Mouse (Mus musculus) E14TG2a.4 (cell line): ENCODE data around the gene Pde1b.

ENCODE experiments used
- CTCF ChIP-seq: conservative IDR thresholded peaks from 2 replicates; pipeline ENCODE4 v1.5.1; 2014; ENCODE audit warnings: low read length
- NANOG ChIP-seq: IDR thresholded peaks from 2 replicates; pipeline ENCODE4 v1.6.1; 2014; ENCODE audit warnings: borderline replicate concordance, low read length, mixed read lengths
- POU5F1 ChIP-seq: IDR thresholded peaks from 2 replicates; pipeline ENCODE4 v1.6.1; 2014; ENCODE audit warnings: low read length, borderline replicate concordance

DNA sequence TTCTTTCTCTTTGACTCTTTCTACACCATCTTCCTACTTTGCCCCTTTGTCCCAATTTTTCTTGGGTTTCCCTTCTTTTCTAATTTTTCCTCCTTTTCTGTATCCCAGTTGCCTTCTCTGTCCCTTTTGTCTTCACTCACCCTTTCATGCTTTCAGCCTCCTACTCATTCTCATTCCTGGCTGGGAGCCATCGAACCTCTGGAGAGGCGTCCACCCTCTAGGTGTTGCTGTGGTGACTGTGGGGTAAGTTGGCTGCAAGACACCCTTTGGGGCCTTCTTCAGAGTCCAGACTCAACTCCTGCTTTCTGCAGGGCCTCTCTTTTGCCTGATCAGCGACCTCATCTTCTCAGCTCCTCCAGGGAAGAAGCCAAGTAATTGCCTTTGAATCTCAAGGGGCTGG lies 6.5 kb downstream of the Pde1b start:
- TF ChIP-seq CTCF (no peak), POU5F1 (no peak), NANOG (no peak)
